Mouse (Mus musculus): Measurements from ENCODE around the gene Rad23a.

DNA sequence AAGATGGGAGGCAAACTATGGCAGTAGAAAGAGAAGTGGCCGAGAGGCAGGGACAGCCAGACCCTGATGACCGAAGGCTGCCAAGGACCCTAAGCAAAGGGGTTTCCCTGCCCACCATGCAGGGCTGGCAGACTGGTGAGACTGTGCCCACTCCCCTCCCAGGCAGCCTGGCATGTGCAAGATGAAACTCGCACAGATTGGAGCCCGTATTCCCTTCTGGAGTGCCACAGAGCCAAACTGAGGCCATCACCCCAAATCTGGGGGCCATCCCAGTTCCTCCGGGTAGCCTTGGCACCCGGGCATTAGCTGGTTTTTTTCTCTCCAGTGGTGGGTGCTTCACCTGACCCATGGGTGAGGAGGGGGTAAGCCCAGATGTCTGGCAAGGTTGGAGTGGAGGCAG lies 42.5 kb downstream of the Rad23a start:
- TF ChIP-seq POLR2AphosphoS5 (IDR thresholded peaks at IDR 0.05; ENCODE audit: borderline replicate concordance, low read depth, low read length) (no peak), RCOR1 (IDR thresholded peaks at IDR 0.05; ENCODE audit: low read depth, low read length) (no peak), CTCF (IDR thresholded peaks at IDR 0.05 in 2 of 3, conservative IDR thresholded peaks at IDR 0.05 in 1 of 3; ENCODE audit: control insufficient read depth in 1 of 3, insufficient read depth in 1 of 3, low read depth in 2 of 3, low read length in 3 of 3, poor library complexity in 1 of 3, severe bottlenecking in 1 of 3) (no peak), POLR2A (IDR thresholded peaks at IDR 0.05; ENCODE audit: control insufficient read depth in 1 of 2, insufficient read depth in 1 of 2, low read depth in 1 of 2, low read length in 2 of 2, poor library complexity in 1 of 2) (no peak), NRF1 (IDR thresholded peaks at IDR 0.05; ENCODE audit: insufficient read depth, low read depth, low read length, poor library complexity, severe bottlenecking) (no peak), EP300 (IDR thresholded peaks at IDR 0.05; ENCODE audit: low read depth in 1 of 2, low read length in 2 of 2) (no peak), ZNF384 (IDR thresholded peaks at IDR 0.05; ENCODE audit: low read depth, low read length) (no peak), GATA1 (IDR thresholded peaks at IDR 0.05; ENCODE audit: low read depth, low read length) (no peak)
